Mouse (Mus musculus) cortical plate, adult 2 months (tissue): ENCODE results near the gene Tmprss13.

Experiments
- CTCF ChIP-seq: fragments of 200-500 bp; IDR thresholded peaks from 2 replicates; pipeline ENCODE4 v1.5.1; 2011; ENCODE audit warnings: mild to moderate bottlenecking, control low read depth, low read length; ENCODE audit not compliant: insufficient read depth; ENCODE audit errors: extremely low read depth
- POLR2A ChIP-seq: fragments of 200-500 bp; IDR thresholded peaks from 2 replicates; pipeline ENCODE4 v1.6.1; 2011; ENCODE audit warnings: mild to moderate bottlenecking, low read length, control low read depth; ENCODE audit not compliant: insufficient read depth; ENCODE audit errors: extremely low read depth

- TF ChIP-seq CTCF (no peak), POLR2A (no peak)
Observed at GRCm38 (mm10) chr9:45272213-45272612, 46.7 kb upstream of the Tmprss13 start.
